Mouse (Mus musculus) CD4-positive, CD25-positive, alpha-beta regulatory T cell, adult 4 months (primary cell): Measurements from ENCODE around the gene Ccdc62. TPM values are rescaled to one million over a fixed set of nuclear protein-coding genes. Genes with fewer than 3 reads are reported as not detected.
A peak's percentile ranks its signal among the peaks of the same experiment; 100 is the strongest.

Experiments used
- ATAC-seq: one replicate; pipeline ENCODE4 v1.8.0; 2017
- polyA plus RNA-seq, 2 experiments: library from polyadenylated mRNA; unstranded; fragments of 100-300 nt; shearing (Covaris generic); gene quantifications; one replicate each; pipeline ENCODE4 v1.2.1; 2017

The Ccdc62 gene
- 10 to 100 TPM in 1 of 2 experiments, 1 to 10 TPM in 1; 9.6 to 16.0 TPM for polyA plus RNA-seq

DNA sequence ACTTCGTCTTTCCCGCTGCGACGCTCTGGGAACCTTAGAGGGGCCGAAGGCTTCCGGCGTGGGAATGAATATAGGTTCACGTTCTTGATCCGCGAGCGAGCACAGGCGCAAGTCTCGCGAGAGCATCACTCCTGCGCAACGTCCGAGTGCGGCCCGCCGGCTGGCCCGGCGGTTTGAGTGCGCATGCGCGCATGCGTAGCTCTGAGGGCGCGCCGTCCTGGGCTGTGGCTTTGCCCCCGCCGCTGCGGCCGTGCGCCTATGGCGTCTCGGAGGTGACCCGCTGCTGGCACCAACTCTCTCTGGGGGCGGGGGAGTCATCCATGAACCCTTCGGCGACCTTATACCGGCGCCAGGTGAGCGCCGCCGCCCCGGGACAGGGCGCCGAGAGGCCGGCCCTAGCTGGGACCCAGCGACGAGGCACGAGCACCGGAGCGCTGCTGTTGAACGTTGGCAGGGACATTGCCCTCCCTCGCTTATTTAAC, at the start of gene Ccdc62:
Gene Ccdc62 (plus strand): TSS at position 172 of the 482 bp plus-strand sequence.
- ATAC-seq, result peak; percentile 94

DNA sequence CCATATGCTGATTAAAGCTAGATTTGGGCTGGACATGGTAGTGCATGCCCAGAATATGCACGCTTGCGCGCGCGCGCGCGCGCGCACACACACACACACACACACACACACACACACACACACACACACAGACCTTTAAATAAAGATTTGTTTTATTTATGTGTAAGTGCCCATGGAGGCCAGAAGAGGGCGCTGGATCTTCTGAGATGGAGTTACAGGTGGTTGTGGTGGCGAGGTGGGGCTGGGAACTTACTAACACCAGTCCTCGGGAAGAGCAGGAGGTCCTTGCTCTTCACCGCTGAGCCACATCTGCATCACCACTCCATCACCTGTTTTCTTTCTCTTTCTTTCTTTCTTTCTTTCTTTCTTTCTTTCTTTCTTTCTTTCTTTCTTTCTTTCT, 49.7 kb upstream of the Ccdc62 start:
- ATAC-seq, result no peak

DNA sequence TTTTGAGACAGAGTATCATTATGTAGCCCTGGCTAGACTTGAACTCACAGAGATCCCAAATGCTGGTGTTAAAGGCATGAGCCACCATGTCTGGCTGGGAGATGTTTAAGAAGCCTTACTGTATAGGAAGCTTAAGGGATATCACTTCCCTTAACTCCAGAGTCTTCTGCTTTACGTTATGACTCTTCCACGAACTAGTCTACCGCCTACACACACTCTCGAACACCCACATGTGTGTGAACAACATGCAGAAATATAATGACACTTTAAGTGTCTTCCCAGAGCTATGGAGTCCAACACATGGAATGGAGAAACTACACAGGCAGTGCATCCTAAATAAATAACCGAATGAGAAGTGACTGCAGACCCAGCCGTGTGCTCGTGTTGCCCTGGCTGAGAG, 46.6 kb upstream of the Ccdc62 start:
- no peak for ATAC-seq

DNA sequence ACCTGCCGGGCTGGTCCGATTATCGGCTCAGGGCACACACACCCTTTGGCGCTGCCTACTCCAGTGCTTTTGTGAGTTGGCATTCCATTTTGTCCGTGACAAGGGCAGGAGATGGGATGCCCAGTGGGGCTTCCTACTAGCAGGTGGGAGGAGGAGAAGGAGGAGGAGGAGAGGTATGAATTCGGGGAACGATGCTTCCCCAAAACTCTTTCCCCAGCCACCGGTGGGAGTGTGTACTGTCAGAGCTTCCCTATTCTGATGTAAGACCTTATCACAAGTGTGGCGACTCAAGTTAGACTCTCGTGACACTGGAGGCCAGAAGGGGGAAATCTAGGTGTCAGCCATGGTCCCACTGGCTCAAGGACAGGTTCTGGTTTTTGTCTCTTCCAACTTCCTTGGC, 46.1 kb upstream of the Ccdc62 start:
- no peak for ATAC-seq

DNA sequence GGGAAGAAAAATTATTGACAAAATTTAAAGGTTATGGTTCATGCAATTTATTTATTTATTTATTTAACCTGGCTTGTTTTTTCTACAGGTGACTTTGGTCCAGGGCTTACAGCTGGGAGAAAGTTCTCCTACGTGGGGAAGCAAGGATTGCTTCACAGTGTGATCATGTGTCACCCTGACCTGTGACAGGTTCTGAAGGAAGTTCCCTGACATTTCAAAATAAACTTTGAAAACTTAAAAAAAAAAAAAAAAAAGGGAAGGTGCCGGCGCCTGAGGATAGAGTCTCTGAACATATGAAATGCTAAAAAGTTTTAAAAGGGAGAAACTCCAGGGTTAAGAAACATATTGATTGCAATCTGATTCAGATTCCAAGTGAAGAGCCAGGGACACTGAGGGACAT, 44.1 kb upstream of the Ccdc62 start:
- ATAC-seq, result no peak

DNA sequence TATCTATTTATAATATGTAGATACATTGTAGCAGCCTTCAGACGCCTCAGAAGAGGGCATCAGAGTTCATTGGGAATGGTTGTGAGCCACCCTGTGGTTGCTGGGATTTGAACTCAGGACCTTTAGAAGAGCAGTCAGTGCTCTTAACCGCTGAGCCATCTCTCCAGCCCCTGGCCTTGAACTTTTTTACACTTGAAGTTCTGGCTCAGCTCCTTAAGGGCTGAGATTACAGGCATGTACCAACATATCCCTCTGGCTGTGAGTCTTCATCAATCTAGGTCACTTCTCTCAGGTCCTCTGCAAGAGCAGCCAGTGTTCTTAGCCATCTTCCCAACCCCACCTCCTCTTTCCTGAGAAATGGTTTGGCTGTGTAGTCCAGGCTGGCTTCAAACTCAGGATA, 40.2 kb upstream of the Ccdc62 start:
- no peak for ATAC-seq

DNA sequence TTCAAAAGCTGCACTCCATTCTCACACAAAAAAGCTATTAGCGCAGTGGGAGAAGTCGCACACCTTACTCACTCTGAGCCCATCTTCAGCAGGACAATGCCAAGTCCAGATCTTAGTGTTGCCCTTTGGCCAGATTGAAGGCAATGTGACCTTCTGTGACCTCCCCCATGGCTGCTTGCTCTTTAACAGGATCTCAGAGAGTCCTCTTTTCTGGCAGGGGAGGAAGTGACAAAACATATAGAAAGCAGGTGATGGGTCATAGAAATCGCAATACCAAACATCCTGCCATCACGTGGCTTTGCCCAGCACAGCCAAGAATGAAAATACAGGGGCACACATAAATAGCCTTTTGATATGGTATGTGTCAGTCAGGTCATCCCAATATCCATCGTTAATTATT, 39.5 kb upstream of the Ccdc62 start:
- ATAC-seq, result no peak

DNA sequence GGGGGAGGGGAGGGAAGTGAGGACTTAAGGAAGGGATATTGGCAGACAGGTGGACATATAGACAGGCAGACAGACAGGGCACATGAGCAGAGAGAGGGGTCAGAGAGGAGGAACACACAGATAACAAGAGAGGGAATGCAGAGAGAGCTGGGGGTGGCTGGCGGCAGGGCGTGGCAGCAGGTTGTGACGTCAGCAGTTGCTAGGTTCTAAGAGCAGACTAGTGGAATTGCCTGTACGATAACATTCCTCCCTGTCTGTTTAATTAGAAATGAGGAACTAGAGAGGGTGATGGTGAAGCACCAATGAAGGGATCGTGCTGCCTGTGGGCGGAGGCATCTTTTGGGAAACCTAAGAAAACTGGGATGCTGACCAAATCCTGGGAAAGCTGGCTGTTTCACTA, 38.8 kb upstream of the Ccdc62 start:
- ATAC-seq, result no peak

DNA sequence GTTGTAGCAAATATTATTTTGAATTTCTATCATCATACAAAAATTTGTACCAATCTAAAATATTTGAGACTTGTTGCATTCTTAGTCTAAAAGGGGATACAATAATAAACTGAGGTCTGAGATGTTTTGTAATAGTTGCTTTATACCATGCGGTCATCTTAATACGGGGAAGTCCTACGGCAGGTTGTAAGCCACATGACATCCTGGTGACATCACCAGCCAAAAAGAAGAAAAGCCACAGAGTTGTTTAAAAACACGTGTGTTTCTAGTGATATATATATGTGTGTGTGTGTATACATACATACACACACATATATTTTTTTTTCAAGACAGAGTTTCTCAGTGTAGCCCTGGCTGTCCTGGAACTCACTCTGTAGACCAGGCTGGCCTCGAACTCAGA, 37.0 kb upstream of the Ccdc62 start:
- no peak for ATAC-seq

DNA sequence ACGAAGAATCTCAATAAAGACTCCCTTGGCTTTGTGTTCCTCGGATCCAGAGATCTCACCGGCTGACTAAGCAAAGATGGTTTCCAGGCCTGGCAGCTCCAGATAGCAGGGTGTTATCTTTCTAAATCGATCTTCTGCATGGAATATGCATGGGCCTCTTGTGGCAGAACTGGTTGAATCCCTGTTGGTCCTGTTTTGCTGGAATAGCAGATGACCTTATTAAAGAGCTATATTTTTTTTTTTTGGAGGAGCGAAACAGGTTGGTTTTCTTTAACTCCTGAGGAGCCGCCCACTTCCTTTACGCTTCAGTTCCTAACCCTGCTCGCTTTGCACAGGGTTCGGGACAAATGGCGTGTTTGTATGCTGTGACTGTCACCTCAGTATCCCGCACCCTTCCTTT, 34.1 kb upstream of the Ccdc62 start:
- ATAC-seq, result no peak

DNA sequence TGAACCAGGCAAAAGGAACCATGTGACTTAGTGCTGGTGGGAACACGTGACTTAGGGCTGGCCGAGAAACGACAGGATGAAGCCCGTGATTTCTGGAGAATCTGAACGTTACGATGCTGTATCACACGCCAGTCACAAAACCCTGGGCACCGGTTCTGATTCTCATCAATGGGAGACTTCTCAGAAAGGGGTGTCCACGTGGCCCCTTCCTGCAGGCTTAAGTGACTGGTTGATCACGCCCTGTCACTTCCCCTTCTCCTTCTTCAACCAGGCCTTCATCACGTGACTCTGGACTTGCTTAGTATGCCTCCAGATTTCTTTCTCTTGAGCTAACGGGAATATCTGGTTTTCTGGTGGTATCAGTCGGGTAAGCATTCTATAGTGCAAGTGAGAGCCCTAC, 33.1 kb upstream of the Ccdc62 start:
- peak; percentile 62 for ATAC-seq

DNA sequence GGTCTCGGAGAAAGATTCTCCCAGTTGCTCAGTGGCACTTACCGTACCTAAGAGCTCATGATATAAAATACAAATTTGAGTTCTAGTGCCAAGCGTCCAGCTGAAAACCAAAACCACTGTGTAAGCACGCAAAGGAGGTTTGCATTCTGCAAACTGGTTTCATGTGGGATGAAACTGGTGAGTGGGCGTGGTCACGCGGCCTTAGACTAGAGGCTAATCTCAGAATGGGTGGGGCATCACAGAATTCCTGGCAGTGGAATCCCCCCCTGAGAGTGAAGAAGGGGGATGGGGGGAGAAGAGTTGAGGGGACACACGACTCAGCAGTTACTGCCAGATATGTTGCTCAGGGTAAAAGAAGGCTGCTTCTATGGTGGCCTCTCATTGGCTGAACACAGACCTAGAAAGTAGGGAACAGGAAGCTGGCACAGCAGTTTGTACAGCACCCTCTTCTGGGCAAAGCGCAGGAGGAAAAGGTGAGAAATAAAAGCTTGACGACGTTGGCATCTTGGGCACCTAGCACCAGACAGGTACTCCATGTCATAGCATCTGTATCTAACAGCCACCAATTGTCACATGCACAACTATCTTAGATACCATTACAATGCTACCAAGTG, 26.3 kb upstream of the Ccdc62 start:
- no peak for ATAC-seq

DNA sequence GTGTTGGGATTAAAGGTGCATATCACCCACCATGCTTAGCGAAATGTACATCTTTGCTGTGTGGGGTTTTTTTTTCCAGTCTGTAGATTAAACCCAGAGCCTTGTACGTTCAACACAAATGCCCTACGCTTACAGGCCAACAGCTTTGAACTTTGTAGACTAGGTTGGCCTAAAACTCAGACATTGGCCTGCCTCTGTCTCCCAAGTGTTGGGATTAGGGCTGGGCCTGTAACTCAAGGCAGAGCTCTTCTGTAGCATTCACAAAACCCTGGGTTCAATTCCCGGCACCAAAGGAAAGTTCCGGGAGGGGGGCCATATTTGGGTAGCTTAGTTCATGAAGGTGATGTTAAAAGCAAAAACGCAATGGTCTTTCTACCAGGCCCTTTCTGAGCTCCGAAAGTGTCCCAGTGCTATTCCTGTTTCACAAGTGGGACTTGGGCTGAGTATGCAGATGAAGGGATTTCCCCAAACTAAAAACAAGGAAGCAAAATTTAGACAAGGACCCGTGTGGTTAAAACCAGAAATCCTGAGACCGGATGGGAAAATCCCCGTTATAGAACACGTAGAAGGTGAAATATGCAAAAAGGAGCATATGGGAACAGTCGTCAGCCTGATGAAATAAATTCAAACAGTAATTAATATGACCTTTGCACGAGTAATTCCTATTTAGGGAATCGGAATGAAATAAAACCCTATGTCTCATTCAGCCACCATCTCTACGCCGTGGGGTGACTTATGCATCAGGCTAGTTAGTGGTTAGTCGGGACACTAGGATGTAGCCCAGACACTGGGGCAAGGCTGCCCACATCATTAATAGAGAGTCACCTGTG, 24.1 kb upstream of the Ccdc62 start:
- no peak for ATAC-seq

DNA sequence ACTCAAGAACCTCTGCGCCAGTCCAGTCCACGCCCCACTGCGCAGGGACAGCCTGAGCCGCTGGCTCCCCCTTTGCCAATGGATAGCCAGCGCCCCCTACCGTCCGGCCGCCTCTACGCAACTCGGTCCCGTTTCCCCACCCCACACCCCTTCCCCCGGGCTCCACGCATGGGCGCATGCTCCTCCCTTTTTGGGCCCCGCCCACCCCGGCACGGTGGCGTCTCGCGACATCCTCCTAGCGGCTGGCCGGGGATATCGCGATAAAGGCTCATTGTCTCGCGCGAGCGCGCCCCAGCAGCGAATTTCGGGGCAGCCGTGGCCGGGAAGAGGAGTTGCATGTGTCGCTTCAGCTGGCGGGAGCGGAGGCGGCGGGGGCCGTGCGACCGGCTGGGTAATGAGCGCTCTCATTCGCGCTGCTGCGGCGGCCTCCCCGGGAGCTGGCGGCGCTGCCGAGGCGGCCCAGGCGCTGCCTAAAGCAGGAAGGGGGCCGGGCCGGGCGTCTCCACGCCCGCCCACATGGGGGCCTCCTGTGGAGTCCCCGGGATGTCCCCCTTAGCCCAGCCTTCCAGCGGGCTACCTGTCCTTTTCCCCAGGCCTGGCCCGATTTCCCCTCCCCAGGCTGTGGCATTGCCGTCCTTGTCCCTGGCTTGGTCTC, 23.4 kb upstream of the Ccdc62 start, which contains the start of gene Denr:
Gene Denr (plus strand): TSS at position 200 of the 655 bp plus-strand sequence.
- ATAC-seq, result peak; percentile 97

DNA sequence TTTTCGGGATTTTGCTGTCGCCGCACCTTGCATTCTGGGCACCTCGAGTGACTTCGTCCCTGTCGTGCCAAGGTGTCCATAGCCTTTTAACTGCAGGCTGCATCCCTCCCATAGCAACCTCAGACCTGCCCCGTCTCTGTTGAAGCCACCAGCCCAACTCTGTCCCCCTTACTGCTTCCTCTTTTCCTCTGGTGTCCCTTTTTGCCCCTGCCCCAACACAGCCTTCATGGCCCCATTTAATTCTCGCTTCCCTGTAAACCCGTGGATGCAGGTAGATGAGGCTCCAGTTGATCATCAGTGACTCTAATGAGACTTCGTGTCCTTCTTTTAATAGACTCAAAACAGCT, 22.9 kb upstream of the Ccdc62 start:
- ATAC-seq, result no peak

DNA sequence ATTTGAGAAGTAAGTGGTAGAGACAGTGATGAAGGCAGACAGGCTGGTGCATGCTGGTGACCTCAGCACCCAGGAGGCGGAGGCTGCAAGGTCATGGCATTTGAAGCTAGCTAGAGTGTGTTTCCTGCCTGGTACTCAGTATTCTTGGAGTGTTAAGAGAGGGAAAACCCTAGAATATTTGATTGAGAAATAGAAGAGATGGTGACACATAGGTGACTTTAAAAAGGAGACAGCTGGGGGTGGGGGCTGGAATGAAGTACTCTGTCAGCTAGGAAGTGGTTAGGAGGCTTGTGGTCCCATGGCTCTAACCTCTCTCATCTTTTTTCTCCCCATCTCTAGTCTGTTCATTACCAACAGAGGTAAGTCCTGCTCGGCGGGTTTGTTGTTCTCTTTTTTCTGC, 15.6 kb upstream of the Ccdc62 start:
- peak; percentile 96 for ATAC-seq

DNA sequence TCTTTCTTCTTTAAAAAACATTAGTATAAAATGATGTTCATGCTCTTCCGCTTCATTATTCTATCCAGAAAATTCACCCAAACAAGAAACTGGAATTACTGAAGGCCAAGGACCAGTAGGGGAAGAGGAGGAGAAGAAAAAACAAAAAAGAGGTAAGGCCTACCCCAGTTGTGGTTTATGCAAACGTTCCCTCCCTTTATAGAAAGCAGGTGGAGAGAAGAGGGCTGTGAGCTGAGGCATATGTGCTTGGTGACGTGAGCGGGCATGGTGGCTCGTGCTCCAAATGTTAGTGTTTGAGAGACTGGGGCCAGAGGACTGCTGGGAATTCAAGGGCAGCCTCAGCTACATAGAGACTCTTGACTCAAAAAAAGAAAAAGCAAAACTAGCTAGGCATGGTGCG, 8.4 kb upstream of the Ccdc62 start:
- no peak for ATAC-seq

DNA sequence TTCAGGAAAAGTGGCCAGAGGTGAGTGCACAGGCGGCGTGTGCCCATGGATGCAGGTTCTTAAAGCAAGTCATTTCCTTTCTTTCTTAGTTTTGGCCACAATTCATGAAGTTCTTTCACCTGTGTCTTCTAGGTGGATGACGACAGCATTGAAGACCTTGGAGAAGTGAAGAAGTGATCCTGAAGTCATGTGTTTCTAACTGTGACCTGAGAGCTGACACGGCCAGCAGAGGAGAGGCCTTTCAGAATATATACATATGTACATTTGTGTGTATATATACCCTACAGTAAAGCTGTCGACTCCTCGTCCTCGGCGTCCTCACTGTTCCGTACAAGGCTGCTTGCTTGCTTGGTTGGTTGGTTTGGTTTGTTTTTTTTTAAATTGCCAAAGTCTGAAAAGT, 3.4 kb upstream of the Ccdc62 start, which contains the start of gene Gm43518:
Gene Gm43518 (plus strand): TSS at position 301 of the 400 bp plus-strand sequence.
- no peak for ATAC-seq

DNA sequence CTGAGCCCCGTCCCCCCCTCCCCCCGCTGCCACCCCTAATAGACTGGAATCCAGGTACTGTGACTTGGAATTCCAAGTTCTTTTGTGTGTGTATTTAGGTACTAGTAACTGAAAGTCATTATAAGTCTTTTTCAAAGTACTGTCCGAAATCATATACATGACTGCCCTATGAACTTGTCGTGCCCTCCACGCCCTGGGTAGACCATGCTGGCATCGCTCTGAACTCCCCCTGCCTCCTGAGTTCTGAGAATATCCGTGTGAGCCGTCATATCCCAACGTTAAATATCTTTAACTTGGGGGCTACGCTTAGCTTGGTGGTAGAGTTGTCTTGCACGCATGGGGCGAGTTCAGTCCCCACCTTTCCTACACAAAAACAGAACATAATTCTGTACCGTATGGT, 652 bp downstream of the Ccdc62 start:
- no peak for ATAC-seq

DNA sequence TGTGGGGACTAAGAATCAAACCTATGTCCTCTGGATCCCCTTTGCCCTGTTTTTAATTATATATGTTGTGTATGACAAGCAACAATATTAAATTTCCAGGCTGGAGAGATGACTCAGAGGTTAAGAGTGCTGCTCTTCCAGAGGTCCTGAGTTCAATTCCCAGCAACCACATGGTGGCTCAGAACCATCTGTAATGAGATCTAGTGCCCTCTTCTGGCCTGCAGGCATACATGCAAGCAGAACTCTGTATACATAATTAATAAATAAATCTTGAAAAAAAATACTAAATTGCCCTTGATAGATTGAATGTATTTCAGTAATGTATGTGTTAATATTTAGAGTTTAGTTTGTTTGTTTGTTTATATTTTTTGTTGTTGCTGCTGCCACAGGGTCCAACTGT, 2.4 kb downstream of the Ccdc62 start:
- no peak for ATAC-seq

DNA sequence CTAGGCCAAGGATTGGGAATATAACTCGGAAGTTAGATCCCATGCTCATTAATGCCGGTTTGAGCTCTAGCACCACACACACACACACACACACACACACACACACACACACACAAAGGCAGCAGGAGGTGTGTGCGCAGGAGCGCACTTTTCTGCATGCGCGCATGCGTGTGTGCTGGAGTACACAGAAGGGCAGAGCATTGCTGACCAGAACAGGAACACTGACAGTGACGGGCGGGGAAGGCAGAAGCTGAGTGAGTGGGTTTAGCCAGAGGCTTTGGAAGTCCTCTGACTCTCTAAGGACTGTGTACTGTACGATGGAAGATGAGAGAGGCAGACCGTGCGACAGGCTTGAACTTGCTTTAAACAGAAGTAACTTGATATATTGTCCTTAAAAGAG, 3.1 kb downstream of the Ccdc62 start:
- no peak for ATAC-seq

DNA sequence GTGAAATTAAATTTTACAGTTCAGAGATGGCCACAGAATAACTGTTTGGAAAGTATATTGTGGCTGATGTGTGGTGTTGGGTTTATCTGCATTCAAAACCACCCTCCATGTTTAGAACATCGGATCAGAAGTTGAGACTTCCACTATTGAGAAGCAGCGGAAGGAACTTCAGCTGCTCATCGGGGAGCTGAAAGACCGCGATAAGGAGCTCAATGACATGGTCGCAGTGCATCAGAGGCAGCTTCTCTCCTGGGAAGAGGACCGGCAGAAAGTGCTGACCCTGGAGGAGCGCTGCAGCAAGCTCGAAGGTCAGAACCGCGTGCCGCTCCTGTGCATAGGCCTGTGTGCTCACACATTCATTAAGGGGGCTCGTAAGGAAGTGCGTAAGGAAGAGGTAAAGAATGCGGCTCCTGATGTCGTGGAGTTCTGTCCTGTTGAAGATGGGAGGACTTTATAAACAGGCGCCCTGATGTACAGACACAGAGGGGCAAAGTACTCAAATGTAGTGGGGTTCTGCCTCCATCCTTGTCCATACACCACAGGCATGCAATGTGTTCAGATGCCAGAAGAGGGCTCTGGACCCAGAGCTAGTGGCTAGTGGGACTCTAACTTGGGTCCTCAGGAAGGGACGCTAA, 3.6 kb downstream of the Ccdc62 start:
- ATAC-seq, result no peak

DNA sequence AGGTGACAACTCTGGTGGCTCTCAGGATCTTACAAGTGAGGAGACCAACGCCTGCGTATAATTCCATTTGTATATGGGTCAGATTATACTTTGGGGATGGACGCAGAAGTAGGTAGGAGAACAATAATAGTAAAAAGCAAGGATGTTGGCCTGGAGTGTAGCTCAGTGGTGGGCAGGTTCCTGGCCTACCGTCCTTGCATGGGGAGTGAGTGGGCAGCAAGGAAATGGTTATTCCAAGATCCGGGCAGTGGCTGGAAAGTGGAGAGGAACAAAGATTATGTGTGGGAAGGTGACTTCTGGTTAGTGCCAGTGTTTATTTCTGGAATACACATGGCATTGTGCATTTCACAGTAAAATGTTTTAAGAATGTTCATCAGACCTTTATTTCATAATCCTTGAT, 5.5 kb downstream of the Ccdc62 start:
- ATAC-seq, result no peak
